Mouse (Mus musculus) mesoderm, embryonic 11.5 days (tissue): ENCODE data around the gene Aldh18a1.

Experiments
- DNase-seq: peaks from one replicate; pipeline ENCODE4 v3.0.0-alpha.2; 2012; ENCODE audit warnings: low read depth, low spot score

The Aldh18a1 gene

DNA sequence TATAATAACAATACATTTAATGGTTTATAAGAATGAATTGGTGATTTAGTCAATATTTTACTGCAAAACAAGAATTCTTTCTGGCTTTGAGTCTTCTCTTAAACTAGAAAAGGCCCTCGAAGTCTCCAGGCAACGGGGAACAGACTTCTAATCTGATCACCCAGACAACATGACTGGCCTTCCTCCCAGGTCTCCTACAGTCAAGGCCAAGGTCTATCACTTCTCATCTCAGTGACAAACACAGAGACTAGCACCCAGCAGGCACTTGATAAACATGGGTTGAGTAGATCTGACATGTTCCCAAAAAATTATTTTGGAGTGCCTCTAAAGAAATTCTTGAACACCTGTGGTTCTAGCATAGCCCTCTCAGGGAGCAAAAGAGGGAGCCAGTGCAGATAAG lies 57.9 kb downstream of the Aldh18a1 start:
- no peak for DNase-seq

DNA sequence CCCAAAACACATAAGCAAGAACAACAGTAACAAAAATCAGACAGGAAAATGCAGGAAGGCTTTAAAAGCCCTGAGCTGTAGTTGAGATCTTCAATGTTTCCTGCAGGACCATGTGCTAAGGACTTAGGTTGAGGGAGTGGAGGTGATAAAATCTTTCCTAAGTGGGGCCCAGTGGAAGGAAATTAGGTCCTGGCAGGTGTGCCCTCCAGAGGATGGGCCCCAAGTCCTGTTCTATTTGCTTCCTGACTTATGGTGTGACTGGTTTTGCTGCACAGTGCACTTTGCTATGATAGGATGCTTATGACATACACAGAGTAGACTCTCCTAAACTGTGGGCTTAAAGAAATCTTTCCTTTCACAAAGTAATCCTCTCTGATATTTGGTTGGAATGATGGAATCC lies 60.0 kb downstream of the Aldh18a1 start:
- no peak for DNase-seq

DNA sequence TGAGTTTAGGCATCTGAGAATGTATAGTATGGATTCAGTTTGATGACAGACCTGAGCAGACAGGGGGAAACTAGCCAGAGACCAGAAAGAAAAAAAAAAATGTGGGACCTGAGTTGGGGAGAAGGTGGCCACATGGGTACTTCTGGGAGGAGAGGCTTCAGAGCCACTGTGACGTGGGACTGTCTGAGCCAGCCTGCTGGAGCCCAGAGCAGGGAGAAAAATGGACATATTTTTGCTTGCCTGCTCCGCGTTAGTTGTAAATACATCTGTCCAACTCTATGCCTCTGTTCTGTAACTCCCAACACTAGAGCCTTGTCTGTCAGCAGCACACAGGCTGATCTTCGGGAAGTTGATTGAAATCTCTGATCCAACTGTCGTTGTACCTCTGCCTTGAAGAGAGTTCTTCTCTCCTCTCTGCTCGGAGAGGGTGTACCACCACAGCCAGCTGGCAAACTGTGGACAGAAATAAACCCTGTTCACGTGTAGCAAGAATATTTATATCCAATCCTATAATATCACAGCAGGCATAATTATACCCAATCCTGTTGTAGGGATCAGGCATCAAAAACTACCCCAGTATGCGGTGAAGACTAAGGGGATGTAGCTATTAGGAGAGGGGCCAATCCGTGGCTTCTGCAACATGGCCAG lies 61.8 kb downstream of the Aldh18a1 start:
- DNase-seq: no peak

DNA sequence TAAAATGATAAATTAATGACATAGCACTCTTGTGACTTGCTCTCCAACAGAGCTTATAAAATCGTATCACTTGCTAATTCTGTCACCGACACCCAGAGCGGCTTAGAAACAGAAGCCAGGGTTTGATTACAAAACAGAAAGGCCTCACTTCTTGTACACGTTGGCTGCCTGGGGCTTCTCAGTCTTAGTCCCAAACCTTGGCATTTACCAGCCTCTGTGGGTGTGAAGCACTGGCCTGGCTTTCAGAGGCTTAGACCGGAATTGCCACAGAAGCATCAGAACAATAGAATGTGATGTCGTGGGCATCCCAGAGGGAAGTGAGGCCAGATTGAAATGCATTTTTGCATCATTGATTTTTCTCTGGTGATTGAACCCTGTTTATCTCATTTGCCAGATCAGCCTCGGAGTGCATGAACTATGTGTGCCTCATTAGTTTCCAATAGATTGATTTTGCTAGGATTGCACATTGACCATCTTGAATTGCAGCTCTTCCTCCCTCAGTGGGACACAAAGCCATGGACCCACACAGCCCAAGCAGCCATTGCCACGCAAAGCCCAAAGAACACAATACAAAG lies 64.7 kb downstream of the Aldh18a1 start:
- no peak for DNase-seq

DNA sequence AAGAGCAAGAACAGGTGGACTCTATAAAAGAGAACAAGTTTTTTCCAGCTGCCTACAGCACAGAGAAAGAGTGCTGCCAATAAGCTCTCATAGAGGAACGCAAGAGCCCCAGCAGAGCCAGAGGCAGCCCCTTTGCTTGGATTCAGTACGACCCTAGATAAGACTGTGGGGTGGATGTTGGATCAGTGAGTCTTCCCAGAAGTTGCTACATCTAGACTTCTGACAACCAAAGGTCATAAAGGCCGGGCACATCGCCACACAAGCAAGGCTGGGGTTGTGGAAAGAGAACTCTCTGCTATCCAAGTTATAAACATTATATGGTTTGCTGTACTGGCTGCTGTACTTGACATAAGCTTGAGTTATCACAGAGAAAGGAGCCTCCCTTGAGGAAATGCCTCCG lies 67.9 kb downstream of the Aldh18a1 start:
- DNase-seq: no peak

DNA sequence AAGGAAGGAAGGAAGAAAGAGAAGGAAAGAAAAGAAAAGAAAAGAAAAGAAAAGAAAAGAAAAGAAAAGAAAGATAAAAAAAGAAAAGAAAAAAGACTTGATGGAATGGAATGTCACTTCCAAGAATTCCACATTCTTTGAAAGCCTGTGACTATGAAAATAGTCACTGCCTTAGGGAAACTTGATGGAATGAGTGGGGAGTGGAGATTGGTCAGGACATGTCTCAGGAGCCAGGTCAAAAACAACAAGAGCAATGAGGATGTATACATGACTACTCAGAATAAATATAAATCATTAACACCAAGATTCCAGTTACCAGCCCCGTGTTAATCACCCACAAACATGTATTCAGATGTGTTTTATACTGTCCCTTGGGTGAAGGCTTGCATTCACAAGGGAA lies 69.6 kb downstream of the Aldh18a1 start:
- no peak for DNase-seq

DNA sequence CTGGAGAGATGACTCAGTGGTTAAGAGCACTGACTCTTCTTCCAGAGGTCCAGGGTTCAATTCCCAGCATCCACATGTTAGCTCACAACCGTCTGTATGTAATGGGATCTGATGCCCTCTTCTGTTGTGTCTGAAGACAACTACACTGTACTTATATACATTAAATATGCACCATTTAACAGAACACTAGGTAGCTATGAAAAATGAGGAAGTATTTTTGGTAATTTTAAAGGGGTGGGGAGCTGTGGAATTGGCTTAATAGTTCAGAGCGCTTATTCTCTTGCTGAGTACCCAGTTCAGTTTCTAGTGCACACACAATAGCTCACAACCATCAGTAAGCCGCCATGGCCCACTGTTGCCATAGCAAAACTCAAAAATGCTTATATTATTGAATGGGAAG lies 72.7 kb downstream of the Aldh18a1 start:
- no peak for DNase-seq

DNA sequence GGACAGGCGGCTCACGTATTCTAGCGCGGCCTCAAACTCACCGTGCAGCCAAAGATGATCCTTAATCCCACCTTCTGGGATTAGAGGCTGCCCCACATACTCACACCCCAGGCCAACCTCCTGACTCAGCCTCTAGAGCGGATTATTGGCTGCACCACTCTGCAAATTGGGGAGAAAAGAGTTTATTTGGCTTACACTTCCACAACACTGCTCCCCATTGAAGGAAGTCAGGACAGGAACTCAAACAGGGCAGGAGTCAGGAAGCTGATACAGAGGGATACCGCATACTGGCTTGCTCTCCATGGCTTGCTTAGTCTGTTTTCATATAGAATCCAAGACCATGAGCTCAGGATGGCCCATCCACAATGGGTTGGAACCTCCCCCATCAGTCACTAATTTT lies 73.9 kb downstream of the Aldh18a1 start:
- no peak for DNase-seq

DNA sequence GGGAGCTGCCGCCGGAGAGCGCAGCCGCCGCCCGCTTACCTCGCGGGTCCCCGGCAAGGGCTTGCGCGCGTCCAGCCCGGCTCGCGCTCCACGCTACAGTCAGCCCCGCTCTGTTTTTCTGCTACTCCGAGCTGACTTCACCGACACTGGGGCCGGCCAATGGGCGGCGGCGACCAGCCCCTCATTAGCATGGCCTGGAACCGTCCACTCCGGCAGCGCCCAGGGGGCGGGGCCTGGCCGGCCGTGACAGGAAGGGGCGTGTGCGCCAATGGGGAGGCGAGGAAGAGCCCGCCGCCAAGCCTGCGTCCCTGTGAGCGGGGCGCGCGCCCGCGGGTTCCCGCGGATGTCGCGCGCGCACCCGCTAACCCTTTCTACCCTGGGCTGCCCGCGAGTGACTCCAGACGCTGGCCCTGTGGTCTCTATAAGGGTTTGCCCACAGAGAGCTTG lies 74.6 kb downstream of the Aldh18a1 start, which contains the start of gene Sorbs1:
TSS of gene Sorbs1 (minus strand) at position 148 of the 447 bp plus-strand sequence.
- DNase-seq: peak; percentile 97

DNA sequence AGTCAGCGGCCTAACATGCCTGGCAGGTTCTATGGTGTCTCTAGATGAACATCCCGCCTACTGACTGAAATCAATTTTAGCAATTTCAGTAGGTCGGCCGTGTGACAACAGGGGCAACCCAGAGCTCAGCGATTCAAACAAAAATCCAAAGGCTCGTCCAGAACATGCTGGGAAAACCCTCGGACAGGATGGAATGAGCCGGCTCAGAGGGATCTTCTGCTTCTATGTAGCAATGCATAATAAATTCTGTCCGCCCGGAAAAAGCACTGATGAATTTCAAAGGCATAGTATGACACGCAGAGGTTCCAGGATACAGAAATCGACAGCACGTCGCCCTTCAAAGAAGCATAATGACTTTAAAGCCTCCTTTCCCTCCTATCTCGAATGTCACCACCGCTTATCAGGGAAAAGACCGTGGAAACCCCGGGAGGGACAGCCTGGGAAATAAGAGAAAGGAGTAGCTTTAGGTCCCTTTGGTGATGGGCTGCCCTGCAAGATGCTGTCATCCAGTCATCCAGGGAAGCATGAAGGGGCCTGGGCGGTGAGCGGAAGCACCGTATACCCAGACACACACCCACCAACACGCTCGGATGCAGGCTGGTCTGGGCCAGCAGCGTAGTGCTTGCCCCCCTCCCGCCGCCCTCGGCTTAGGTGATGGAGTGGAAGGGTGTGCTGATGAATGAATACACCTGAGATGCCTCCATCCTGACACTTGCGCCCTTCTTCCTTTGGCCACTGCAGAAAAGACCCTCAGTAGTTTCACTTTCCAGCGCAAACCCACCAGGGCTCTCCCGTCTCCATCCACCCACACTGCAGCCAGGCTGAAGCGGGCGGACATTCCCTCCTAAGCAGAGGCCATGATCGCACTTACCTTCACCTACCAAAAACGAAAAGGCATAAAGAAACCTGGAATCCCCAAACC lies 75.5 kb downstream of the Aldh18a1 start:
- peak; percentile 39 for DNase-seq

DNA sequence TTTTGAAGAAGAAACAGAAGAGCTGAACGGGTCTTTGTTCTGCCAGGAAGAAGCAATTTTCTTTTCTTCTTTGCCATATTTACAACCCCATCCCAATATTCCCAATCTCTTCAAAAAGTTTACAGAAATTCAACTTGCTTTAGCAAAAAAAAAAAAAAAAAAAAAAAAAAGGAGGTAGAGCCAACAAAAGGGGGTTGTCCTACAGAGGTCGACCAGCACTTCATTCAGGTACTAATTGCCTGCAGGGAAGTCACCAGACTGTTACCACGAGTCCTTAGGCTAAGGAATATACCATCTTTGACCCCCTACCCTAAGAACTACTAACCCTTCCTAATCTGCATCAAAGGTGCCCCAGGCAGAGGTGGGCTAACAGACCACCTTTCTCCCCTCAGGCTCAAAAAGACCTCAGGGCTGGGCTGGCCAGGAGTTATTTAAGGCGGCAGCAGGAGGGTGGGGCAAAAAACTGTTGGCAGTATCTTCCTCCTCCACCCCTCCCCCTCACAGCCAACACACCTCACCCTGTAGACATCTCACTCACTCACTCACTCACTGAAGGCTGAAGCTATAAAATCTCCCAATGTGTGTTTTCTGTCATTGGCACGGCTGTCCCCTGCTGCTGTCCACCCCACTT lies 76.5 kb downstream of the Aldh18a1 start:
- DNase-seq: no peak

DNA sequence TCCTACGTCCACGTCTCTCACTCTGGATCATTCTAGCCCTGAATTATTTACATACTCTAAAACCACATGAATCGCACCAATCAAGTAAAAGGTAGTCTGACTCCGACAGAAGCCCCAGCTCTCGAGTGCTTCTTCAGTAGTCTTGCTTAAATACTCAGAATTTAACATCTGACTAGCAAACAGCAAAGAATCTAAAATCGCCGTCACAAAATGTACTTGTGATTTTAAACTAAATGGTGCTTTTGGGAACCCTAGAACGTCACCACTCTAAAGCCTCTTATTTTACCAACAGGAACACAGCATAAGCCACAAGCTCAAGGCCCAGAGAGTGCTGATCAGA lies 77.2 kb downstream of the Aldh18a1 start:
- no peak for DNase-seq

DNA sequence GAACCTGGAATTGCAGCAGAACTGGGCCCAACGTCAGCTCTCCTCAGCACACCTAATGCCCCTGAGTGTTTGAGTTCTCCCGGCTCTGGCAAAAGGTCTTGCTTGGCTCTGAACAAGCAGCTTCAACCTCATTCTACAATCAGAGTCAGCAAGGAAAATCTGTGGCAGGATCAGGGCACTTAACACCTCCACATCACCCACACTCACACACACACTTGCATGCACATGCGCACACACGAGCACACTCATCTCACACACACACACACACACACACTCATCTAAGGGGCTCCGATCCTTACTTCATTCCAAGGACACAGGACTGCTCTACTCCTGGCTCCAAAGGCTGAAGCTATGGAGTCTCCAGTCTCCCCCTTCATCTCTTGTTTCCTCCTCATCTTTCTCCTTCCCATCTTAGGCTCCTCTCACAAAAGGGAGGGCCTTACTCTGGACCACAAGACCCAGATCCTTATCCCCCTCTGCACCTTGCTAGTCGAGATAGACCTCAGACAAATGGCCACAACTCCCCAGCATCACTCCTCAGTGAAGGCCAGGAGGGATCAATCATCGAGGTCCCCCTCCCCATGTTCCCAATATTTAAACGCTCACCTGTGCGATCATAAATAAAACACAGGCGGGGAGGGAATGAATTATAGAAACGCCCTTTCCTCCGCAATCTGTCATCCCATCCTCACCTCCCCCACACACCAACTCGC lies 77.7 kb downstream of the Aldh18a1 start:
- no peak for DNase-seq

DNA sequence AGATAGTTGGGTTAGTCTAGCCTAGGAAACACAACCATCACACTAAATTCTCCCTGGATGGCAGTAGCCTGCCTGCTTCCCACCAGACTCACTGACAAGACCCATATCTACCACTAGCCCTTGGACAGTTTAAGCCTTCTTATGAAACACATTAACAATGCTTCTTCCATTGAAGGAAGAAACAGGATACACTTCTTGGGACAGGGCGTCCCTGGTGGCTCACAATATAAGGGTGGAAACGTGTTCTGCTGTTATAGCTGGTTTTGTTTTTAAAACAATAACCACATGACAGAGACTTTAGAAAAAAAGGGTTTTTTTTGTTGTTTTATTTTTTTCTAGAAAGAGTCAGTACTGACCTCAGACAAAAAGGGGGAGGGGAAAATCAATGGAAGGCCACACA lies 79.0 kb downstream of the Aldh18a1 start:
- DNase-seq: no peak

DNA sequence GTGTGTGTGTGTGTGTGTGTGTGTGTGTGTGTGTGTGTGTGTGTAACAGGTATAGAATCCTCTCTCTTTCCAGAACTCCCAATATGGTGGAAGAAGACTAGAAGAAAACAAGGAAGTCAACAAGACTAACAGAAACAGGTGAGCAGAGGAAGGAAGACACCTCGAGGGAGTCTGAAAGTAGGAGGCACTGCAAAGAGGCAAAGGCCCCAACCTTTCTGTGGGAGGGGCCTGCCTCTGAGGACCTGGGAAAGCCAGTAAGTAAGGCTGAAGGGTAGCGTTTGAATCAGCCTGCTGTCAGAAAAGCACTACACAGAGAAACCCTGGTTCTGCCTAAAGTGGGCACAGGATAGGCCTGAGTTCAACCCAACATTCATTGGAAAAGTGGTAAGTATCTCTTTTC lies 79.4 kb downstream of the Aldh18a1 start:
- DNase-seq: no peak

DNA sequence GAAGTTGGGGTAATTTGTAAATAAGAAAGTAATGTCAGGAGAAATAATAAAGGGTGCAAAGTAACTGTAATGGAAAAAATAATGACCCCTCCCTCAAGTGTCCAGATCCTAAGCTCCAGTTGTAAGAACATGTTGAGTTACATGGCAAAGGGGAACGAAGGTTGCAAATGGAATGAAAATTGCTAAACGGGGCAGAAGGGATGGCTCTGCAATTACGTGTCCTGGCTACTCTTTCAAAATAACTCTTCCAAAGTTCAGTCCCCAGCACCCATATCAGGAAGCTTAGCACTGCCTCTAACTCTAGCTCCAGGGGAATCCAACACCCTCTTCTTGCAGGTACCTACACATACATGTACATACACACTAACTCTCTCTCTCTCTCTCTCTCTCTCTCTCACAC lies 81.3 kb downstream of the Aldh18a1 start:
- no peak for DNase-seq

DNA sequence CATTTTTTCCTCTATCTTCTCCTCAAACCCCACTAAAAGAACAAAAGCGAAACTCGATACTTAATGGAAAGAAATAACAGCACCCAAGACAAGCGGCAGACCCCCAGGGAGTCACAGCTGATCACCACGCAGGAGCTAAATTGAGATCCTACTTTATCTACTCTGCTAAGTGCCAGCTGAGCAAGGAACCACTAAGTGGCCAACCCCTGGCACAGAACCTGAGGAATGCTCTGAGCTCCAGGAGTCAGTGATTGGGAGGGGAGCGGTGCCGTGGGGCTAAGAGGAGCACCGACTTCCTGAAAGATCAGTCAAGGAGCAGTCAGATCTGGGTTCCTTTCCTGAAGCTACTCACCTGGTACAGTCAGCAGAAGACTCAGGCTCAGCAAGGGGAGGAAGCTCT lies 83.9 kb downstream of the Aldh18a1 start:
- DNase-seq: no peak
